8 mouse cellular contexts compared by ENCODE assay signal in genomic region chr11:109311885-109312605, GRCm38 (mm10). TPM values are rescaled to one million over a fixed set of nuclear protein-coding genes. Genes with fewer than 3 reads are reported as not detected.
DNase-seq lines count a peak whose midpoint lies in the region; ATAC-seq and TF ChIP-seq lines count a peak whose summit lies in the region.

No protein-coding gene starts in this region.

- H3K36me3 ChIP-seq in intestine, postnatal 0 days (ENCODE audit: control insufficient read depth, insufficient read depth), result no peaks in the 10 kb centered on the region

- peak overlapping the region; percentile 50 for H3K4me3 ChIP-seq in intestine, postnatal 0 days (ENCODE audit: low read depth, low read length)

- peak; percentile 29 for TF ChIP-seq CTCF in intestine, postnatal 0 days (IDR thresholded peaks at IDR 0.05; ENCODE audit: low read depth)

- DNase-seq in adrenal gland, postnatal 10 days, result peak; percentile 82
- DNase-seq in embryo, embryonic 11 days, result peak; percentile 89
- peak; percentile 78 to 80 for DNase-seq in left cerebral cortex, postnatal 36 days (ENCODE audit: low spot score in 2 of 2)
- peak; percentile 45 for DNase-seq in mesoderm, embryonic 11.5 days (ENCODE audit: low read depth, low spot score)
- peak; percentile 68 to 69 for DNase-seq in right cerebral cortex, postnatal 36 days (ENCODE audit: low spot score in 2 of 2)
- DNase-seq in MN1 (ENCODE audit: low spot score), result no peak

- no peaks in the 10 kb centered on the region for H3K27me3 ChIP-seq in intestine, postnatal 0 days (replicated peaks; ENCODE audit: control insufficient read depth, insufficient read depth, low read length)

- H3K4me2 ChIP-seq in intestine, postnatal 0 days (replicated peaks; ENCODE audit: low read depth), result peak overlapping the region; percentile 68

- intact Hi-C loops in left cerebral cortex, postnatal 36 days (cut with DNase I), result loop anchor here (10.0 kb wide), 2 partner anchors 303 to 553 kb away; partner anchors contain the start of gene Wipi1

- no peaks in the 10 kb centered on the region for H3K4me1 ChIP-seq in intestine, postnatal 0 days (replicated peaks; ENCODE audit: control insufficient read depth, insufficient read depth, low read length)

- peak overlapping the region; percentile 46 for H3K9ac ChIP-seq in intestine, postnatal 0 days (ENCODE audit: low read depth, low read length)

- WGBS in intestine, postnatal 0 days, result 15% methylated on average over 20 of the region's 20 CpGs

- peak; percentile 90 for ATAC-seq in granulocyte monocyte progenitor cell, adult 5-6 weeks (replicated peaks; ENCODE audit: poor library complexity, severe bottlenecking)
- ATAC-seq in intestine, postnatal 0 days, result peak; percentile 67

- no peaks in the 10 kb centered on the region for H3K9me3 ChIP-seq in intestine, postnatal 0 days (ENCODE audit: control insufficient read depth)

- no peak overlapping the region for H3K27ac ChIP-seq in intestine, postnatal 0 days (ENCODE audit: low read depth, low read length)

RNA-seq across cellular contexts. Expression of gene Rgs9, which starts 14.1 kb away (rescaled TPM):
- 1 to 10 TPM; 5.3 to 7.8 TPM for total RNA-seq in adrenal gland, postnatal 10 days (2021)
- not detected in 2 replicates for total RNA-seq in granulocyte monocyte progenitor cell, adult 5-6 weeks (2014; fragmentation: Nextera tagmentation)
- not detected in 2 replicates for total RNA-seq in granulocyte monocyte progenitor cell, adult 5-6 weeks (2017)
- 2.6 and 2.8 TPM in 2 replicates for polyA plus RNA-seq in intestine, postnatal 0 days (2015; fragmentation: Nextera tagmentation; extraction: Ambion mirVana)
- total RNA-seq in left cerebral cortex, postnatal 36 days (2021), result 10 to 100 TPM; 30.8 to 65.3 TPM

RNA-seq across cellular contexts. Expression of gene Gna13, which starts 50.6 kb away (rescaled TPM):
- total RNA-seq in adrenal gland, postnatal 10 days (2021), result 10 to 100 TPM; 68.2 to 70.3 TPM
- 34.6 and 38.5 TPM in 2 replicates for total RNA-seq in granulocyte monocyte progenitor cell, adult 5-6 weeks (2014; fragmentation: Nextera tagmentation)
- total RNA-seq in granulocyte monocyte progenitor cell, adult 5-6 weeks (2017), result 40.6 and 43.5 TPM in 2 replicates
- polyA plus RNA-seq in intestine, postnatal 0 days (2015; fragmentation: Nextera tagmentation; extraction: Ambion mirVana), result 81.7 and 86.9 TPM in 2 replicates
- total RNA-seq in left cerebral cortex, postnatal 36 days (2021), result 10 to 100 TPM; 47.6 to 48.0 TPM

Comparison
In these comparisons a context has a peak if more than half of its experiments do, and no peak if none do; other contexts are left out.
1. RNA of gene Rgs9, which starts 14.1 kb away (total RNA-seq): 30.8 to 65.3 TPM in left cerebral cortex, postnatal 36 days and 5.3 to 7.8 TPM in adrenal gland, postnatal 10 days; not detected in granulocyte monocyte progenitor cell, adult 5-6 weeks; every median in the first group is over 4 times any median in the second.